In the genomic region with DNA sequence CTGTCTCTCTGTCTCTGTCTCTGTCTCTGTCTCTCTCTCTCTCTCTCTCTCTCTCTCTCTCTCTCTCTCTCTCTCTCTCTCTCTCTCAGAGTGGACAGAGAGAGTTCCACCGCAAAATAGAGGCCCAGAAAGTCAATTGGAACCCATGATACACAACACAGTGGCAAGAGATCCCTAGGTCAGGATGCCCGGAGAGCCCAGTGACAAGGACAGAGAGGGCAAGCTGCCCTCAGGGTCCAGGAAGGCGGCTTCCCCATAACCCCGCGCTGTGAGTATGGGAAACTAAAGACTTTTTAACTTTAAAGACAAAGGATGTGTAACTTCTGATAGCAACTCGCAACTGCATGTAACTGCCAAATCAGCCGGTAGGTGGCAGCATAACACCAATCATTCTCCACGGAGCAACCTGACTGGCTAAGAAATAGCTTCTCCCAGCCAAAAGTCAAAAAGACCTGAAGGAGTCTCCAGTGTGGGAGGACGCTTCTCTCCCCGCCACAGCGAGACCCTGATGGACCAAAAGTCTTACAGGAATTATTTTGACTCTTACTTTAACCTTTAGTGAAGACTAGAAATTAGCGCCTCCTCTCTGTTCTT, we compare ENCODE assay signal across 8 mouse cellular contexts.
DNase-seq lines count a peak whose midpoint lies in the region; ATAC-seq and TF ChIP-seq lines count a peak whose summit lies in the region.

No protein-coding gene starts in this region.

- H3K9me3 ChIP-seq in hindbrain, embryonic 14.5 days (ENCODE audit: control insufficient read depth, low read length): no peaks in the 10 kb centered on the region

- 13% methylated on average over 12 of the region's 12 CpGs for WGBS in hindbrain, embryonic 14.5 days

- no peak overlapping the region for H3K9ac ChIP-seq in hindbrain, embryonic 14.5 days

- in situ Hi-C loops in Patski (cut with MboI; ENCODE audit: low pct_unique_long_range_greater_than_20kb): loop anchor here (5.0 kb wide), 2 partner anchors 86 to 196 kb away; no protein-coding TSS in a partner anchor

- H3K4me1 ChIP-seq in hindbrain, embryonic 14.5 days (replicated peaks; ENCODE audit: control insufficient read depth, insufficient read depth, low read length): no peaks in the 10 kb centered on the region

- H3K4me3 ChIP-seq in hindbrain, embryonic 14.5 days (replicated peaks; ENCODE audit: low read length): no peak overlapping the region

- peak; percentile 96 for DNase-seq in Patski (ENCODE audit: low read depth, low spot score)
- peak; percentile 85 for DNase-seq in cerebellum, adult 9-10 months
- peak; percentile 95 for DNase-seq in hindbrain, embryonic 14.5 days (ENCODE audit: low spot score)
- peak; percentile 92 to 99 for DNase-seq in layer of hippocampus, postnatal 25 days (ENCODE audit: extremely low spot score in 1 of 2, low spot score in 1 of 2)
- DNase-seq in lung, postnatal 36 days: peak; percentile 93
- DNase-seq in retina, postnatal 7 days (ENCODE audit: low read depth, low spot score): peak; percentile 67
- peak; percentile 85 for DNase-seq in urinary bladder, adult 2 months (ENCODE audit: low spot score)

- TF ChIP-seq CTCF in Patski (IDR thresholded peaks at IDR 0.05): no peak

- H3K4me2 ChIP-seq in hindbrain, embryonic 14.5 days (replicated peaks): no peak overlapping the region

- POLR2A ChIA-PET in Patski (lab: Charles Lee): interaction anchor here (0.6 to 3.7 kb wide), 12 partner anchors 15 to 198 kb away, joined by 3 to 50 read pairs (median 5); partner anchors contain the start of gene Rasl11a

- no peaks in the 10 kb centered on the region for H3K36me3 ChIP-seq in hindbrain, embryonic 14.5 days (replicated peaks; ENCODE audit: control insufficient read depth, insufficient read depth)

- no peaks in the 10 kb centered on the region for H3K27me3 ChIP-seq in Patski
- no peaks in the 10 kb centered on the region for H3K27me3 ChIP-seq in hindbrain, embryonic 14.5 days (ENCODE audit: control insufficient read depth, insufficient read depth, low read length)

- H3K27ac ChIP-seq in hindbrain, embryonic 14.5 days: no peak overlapping the region

- CTCF ChIA-PET in Patski (lab: Charles Lee): interaction anchor here (0.6 to 4.9 kb wide), 36 partner anchors 9 to 612 kb away, joined by 3 to 88 read pairs (median 4); partner anchors contain the start of gene Rasl11a

- no peak for ATAC-seq in Patski
- ATAC-seq in frontal cortex, adult (ENCODE audit: low TSS enrichment): peak; percentile 52; the same call in 1 of the 2 replicates
- no peak for ATAC-seq in hindbrain, embryonic 14.5 days (ENCODE audit: low FRiP score)
